Mouse (Mus musculus): ENCODE results near the gene Olfr139.

Olfr139 gene

GRCm38 (mm10) chr11:74056451-74056850 lies at the start of gene Olfr139, which contains the start of gene Olfr399:
Gene Olfr139 (minus strand): TSS chr11:74056551.
Gene Olfr399 (minus strand): TSS chr11:74056615.
- no peak for DNase-seq (ENCODE audit: low read depth)

GRCm38 (mm10) chr11:74105066-74105465 lies 48.7 kb upstream of the Olfr139 start:
- no peak for DNase-seq (ENCODE audit: low read depth)

- no peak for DNase-seq (ENCODE audit: low read depth)
Observed at GRCm38 (mm10) chr11:74101507-74101906, 45.2 kb upstream of the Olfr139 start.

- no peak for DNase-seq (ENCODE audit: low read depth)
Observed at GRCm38 (mm10) chr11:74100724-74101123, 44.4 kb upstream of the Olfr139 start.

- DNase-seq (ENCODE audit: low read depth), result no peak
Observed at GRCm38 (mm10) chr11:74069655-74070054, 13.3 kb upstream of the Olfr139 start, which contains the start of gene Zfp616. Gene Zfp616 (plus strand): TSS chr11:74069955.

- DNase-seq (ENCODE audit: low read depth), result no peak
Observed at GRCm38 (mm10) chr11:74051347-74051746, 5.0 kb downstream of the Olfr139 start.
